Mouse (Mus musculus) right cerebral cortex, adult 18-20 months (tissue): ENCODE results near the gene Olfr199.
"Not testable (repeated sequence)": the region's sequence is repeated elsewhere in the genome, so short reads cannot be mapped to it uniquely, and the experiment has no call there.

Source experiments
- DNase-seq: peaks from one replicate; pipeline ENCODE4 v3.0.0; 2022; ENCODE audit warnings: mixed read lengths

The Olfr199 gene

DNA sequence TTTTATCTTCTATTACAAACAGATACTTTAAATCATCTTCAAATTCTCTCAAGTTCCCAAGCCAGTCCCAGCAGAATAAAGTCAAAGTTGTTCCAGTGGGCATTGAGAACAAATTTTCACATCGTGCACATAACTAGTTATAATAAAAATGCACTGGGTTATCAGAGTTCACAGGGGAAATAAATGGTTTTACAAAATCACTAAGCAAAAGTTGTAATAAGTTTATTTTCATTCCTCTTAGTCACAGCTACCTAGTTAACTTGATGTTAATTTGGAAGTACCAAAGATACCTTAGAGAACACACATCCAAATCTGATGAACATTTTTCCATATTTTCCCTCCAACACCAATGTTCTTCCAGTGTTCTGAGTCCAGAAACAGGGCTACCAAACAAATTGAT lies at the start of gene Olfr199:
TSS of gene Olfr199 (minus strand) at position 101 of the 400 bp plus-strand sequence.
- not testable (repeated sequence) for DNase-seq

DNA sequence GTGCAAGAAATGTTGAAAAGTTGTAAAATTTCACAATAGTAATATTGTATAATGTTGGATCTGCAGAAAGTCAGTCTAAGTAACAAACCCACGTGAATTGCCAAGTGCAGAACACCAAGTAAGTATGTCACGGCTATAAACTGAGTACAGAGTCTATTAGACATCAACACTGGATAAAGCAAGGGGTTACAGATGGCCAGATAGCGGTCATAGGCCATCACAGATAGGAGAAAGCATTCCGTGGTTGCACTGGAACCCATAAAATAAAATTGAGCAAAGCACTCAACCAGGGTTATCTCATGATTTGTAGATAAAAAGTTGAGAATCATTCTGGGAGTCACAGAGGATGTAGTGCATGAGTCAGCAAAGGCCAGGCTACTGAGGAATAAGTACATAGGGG lies 49.5 kb upstream of the Olfr199 start:
- not testable (repeated sequence) for DNase-seq

DNA sequence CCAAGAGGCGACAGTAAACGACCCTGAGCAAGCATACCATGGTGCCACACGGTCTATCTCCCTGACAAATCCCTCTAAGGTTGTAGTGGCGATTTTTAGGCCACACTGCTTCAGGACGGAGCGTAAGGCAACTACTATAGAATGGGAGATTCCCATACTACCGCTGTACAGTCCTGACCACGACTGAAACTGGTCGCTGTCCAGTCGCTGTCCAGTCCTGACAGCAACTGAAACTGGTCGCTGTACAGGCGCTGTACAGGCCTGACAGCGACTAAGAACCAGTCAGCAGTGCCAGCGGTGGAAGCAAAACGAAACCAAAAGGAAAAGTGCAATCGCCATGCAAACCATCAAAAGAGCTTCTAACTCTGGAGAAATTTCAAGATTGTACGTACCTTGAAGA lies 30.1 kb upstream of the Olfr199 start:
- DNase-seq, result no peak

DNA sequence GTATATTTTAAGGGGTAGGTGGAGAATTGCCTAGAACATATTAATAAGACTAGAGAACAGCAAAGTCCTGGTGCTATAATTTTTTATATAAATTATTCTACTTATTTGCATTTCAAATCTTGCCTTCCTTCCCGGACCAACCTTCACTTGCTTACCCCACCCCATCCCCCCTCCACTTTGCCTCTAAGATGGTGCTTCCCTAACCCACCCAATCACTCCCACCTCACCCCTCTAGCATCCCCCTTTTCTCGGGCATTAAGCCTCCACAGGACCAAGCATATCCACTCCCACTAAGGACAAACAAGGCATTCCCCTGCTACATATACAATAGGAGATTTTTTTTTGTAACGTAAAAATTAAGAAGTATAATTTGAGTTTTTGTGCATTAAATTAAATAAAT lies 1.7 kb downstream of the Olfr199 start:
- DNase-seq, result not testable (repeated sequence)

DNA sequence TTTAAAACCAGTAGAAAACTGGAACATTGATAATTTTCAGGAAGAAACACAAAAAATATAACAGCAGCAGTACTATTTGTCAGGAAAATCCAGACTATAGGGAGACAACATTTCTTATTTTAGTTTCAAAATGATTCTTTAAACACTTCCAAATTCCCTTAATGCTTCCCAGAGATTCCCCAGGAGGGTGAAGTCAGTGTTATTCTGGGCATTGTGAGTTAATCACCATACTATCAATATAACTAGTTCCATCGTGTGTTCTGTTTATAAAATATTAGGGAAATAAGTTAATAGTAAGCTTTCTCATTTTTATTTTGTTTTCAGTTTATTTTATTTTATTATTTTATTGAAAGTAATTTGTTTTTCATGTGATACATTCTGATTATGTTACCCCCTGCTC lies 16.1 kb downstream of the Olfr199 start, which contains the start of gene Olfr198:
TSS of gene Olfr198 (minus strand) at position 101 of the 400 bp plus-strand sequence.
- DNase-seq, result not testable (repeated sequence)

DNA sequence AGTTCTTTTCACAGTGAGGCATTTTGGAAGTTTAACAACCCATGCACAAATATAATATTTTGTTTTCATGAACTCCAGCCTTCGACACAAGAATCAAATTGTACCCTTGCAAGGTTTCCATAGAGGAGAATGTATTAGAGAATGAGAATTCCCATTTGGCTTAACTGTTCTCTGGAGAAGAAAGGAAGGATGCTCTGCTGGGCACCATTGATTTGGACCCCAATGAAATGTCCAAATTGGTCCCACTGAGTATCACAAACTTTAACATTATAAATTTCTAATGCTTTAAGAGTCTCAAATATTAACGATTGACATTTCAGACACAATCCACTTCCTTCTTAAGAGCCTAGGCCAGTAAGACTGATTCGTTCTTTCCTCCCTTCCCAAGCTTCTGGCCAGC lies 49.2 kb downstream of the Olfr199 start, which contains the start of gene Olfr196:
TSS of gene Olfr196 (minus strand) at position 101 of the 400 bp plus-strand sequence.
- DNase-seq, result no peak
